Mouse (Mus musculus): ENCODE measurements around the gene Rgs12. TPM values are rescaled to one million over a fixed set of nuclear protein-coding genes. Genes with fewer than 3 reads are reported as not detected.

Rgs12 gene
- 10 to 100 TPM in 5 of 26 experiments, 1 to 10 TPM in 20, under 1 TPM in 1; 0.51 to 16.2 (median 6.8) TPM for total RNA-seq (2018; cell fraction: chromatin; rRNA removed)
- 1 to 10 TPM in 11 of 26 experiments, under 1 TPM in 15; 0.48 to 2.4 (median 0.92) TPM for total RNA-seq (2018; cell fraction: cytosol; rRNA removed)
- total RNA-seq (2018; cell fraction: nucleus; rRNA removed) = 10 to 100 TPM in 1 of 26 experiments, 1 to 10 TPM in 24, under 1 TPM in 1; 0.88 to 12.7 (median 3.2) TPM
- 0.81 to 2.0 TPM (median 1.5 TPM) in 3 replicates for polyA plus RNA-seq (2018)

DNA sequence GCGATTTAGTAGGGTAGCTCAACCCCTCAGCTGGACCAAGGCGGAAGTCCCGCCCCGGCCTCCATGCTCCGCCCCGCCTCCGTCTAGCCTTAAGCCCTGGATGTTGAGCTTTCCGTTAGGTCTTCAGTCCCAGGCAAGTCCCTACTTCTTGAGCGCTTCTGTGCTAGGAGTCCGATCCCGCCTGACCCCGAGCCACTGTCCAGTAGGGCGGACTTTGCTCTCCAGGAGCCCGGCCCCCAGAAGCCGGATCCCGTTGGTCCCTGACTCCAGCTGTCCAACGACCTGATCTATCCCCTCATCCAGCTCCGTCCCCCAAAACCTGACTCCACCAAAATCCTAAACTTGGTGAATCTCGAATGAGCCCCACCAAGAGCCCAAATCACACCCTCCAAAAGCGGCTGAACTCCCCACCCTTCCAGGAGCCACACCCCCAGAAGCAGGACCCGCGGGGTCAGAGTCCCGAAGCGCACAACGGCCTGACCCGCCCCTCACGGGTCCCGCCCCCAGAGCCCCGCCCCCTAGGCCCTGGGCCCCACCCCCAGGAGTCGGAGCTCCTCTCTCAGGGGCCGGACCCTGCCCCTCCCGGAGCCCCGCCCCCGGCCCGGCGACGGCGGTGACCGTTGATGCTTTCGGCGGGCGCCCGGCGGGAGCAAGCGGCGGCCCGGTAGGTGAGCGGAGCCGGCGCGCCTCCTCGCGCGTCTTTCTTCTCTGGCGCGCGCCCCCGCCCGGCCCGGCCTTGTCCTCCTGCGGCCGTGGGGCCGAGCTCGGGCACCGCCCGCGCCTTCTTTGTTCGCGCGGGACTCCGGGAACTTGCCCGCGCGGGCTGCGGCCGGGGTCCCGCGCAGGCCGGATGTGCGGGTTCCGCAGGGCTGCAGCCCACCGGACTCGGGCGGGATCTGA lies at the start of gene Rgs12:
Gene Rgs12, plus strand, starts transcription at position 585 of the 900 bp plus-strand sequence.
- WGBS (ENCODE audit: missing documents) = under 1% methylated on average over 76 of the region's 84 CpGs
- Histone ChIP-seq H3K4me3 (ENCODE audit: inconsistent target) (peak within 1 kb of the TSS; percentile 63), H3K27ac (no peak within 1 kb of the TSS), H3K36me3 (ENCODE audit: inconsistent target) (no peaks in the 10 kb centered on the region), H3K79me2 (ENCODE audit: inconsistent target) (no peaks in the 10 kb centered on the region)

DNA sequence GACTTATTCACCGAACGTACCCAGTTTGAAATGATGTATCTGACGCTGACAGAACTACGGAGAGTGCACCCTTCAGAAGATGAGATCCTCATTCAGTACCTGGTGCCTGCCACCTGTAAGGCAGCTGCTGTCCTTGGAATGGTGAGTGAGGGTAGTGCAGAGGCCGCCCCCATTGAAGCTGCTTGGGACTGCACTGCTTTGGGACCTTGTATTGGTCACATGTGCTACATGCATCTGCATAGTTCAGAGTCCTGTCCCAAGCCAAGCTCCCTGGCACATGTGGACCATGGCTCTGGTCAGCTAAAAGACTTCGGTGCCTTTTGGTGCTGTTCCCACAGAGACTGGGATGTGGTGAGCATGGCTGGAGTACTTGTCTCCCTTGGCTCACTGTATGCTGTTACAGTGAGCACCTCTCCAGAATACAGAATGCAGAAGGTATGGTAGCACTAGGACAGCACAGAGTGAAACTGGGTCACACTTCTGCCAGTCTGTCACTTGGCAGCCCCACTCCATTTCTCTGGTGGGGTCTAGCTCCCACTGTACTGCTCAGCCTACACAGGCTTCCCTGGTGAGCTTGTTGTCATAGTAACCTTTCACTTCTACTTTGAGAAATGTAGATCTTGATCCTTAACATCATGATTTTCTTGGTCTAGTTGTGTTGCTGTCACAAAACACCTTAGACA lies 49.3 kb upstream of the Rgs12 start:
- whole genome bisulfite sequencing (ENCODE audit: missing documents) = 95% methylated on average over 6 of the region's 6 CpGs
- Histone ChIP-seq H3K27ac (no peak overlapping the region), H3K79me2 (ENCODE audit: inconsistent target) (no peaks in the 10 kb centered on the region), H3K4me3 (ENCODE audit: inconsistent target) (no peak overlapping the region), H3K36me3 (ENCODE audit: inconsistent target) (peaks cover 94% of the 10 kb centered on the region)

DNA sequence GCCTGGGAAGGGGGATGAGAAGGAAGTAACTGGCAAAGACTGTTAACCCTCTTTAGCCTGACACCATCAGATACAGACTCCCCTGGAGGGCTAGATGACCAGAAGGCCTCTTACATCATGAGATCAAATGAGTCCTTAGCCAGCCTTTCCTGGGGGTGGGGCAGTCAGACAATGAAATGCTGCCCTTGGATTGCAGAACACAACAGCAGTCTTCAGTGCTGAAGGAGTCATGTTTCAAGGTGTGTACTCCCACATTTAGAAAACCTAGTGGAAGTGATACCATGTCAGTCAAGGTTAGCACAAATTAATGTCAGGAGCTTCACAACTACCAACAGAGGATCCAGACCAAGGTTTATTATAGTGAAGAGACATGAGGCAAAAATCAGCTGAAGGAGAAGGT lies 46.9 kb upstream of the Rgs12 start:
- H3K79me2 ChIP-seq (ENCODE audit: inconsistent target) = no peaks in the 10 kb centered on the region
- no peak overlapping the region for H3K4me3 ChIP-seq (ENCODE audit: inconsistent target)
- peaks cover 94% of the 10 kb centered on the region for H3K36me3 ChIP-seq (ENCODE audit: inconsistent target)
- no peak overlapping the region for H3K27ac ChIP-seq

DNA sequence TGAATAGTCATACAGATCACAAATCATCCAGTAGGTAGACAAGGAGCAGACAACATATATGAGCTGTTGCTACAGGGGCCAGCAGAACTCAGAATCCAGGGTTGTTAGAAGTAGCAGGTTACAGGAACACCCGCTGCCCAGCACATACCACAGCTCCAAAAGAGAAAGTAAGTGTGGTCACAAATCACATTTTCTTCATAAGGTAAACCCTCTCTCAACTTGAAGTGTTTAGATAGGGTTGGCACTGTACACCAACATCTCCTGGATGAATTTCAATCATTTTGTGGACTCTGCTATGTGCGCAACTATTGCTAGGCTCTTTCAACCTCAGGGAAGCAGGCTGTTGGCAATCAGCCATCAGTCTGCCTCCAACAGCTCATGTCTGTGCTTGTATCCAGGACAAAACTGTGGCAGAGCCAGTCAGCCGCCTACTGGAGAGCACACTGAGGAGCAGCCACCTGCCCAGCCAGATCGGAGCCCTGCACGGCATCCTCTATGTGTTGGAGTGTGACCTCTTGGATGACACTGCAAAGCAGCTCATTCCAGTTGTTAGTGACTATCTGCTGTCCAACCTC lies 46.3 kb upstream of the Rgs12 start:
- WGBS (ENCODE audit: missing documents) = 97% methylated on average over 5 of the region's 5 CpGs

DNA sequence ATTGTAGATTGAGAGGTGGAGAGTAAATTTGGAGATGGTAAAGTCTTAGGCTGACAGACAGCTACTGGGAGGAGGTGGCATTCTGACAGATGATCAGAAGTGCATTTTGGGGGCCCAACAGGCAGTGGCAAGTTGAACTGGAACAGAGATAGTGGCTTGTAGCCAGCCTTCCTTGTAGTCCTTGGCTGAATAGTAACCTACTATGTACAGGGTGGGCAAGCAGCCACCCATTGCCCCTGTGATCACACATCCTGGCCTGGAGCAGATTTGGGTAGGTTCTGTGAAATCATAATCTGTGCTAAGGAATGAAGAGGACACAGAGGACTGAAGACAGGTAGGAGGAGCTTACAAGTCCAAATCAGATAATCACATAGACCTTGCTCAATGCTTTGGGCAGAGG lies 44.8 kb upstream of the Rgs12 start:
- no peak overlapping the region for H3K4me3 ChIP-seq (ENCODE audit: inconsistent target)
- H3K79me2 ChIP-seq (ENCODE audit: inconsistent target) = no peaks in the 10 kb centered on the region
- H3K36me3 ChIP-seq (ENCODE audit: inconsistent target) = peaks cover 94% of the 10 kb centered on the region
- H3K27ac ChIP-seq = no peak overlapping the region

More for the DNA sequence above, 46.3 kb upstream of the Rgs12 start:
- Histone ChIP-seq H3K27ac (no peak overlapping the region), H3K4me3 (ENCODE audit: inconsistent target) (no peak overlapping the region), H3K36me3 (ENCODE audit: inconsistent target) (peaks cover 94% of the 10 kb centered on the region), H3K79me2 (ENCODE audit: inconsistent target) (no peaks in the 10 kb centered on the region)

DNA sequence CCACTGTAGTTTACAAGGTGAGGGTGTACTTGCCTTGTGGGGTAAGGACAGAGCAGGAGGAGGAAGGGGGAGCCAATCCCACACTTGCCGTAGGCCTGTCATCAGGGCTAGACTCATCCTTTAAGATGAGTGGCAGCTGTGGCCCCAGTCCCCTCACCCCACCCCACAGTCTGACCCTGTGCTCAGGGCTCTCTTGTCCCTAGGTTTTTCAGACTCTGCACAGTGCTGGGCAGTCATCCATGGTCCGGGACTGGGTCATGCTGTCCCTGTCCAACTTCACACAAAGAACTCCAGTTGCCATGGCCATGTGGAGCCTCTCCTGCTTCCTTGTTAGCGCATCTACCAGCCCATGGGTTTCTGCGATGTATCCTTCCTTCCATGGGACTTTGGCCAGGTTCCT lies 42.0 kb upstream of the Rgs12 start:
- WGBS (ENCODE audit: missing documents) = 89% methylated on average over 4 of the region's 4 CpGs
- H3K79me2 ChIP-seq (ENCODE audit: inconsistent target) = no peaks in the 10 kb centered on the region
- no peak overlapping the region for H3K27ac ChIP-seq
- H3K4me3 ChIP-seq (ENCODE audit: inconsistent target) = no peak overlapping the region
- peaks cover 74% of the 10 kb centered on the region for H3K36me3 ChIP-seq (ENCODE audit: inconsistent target)

DNA sequence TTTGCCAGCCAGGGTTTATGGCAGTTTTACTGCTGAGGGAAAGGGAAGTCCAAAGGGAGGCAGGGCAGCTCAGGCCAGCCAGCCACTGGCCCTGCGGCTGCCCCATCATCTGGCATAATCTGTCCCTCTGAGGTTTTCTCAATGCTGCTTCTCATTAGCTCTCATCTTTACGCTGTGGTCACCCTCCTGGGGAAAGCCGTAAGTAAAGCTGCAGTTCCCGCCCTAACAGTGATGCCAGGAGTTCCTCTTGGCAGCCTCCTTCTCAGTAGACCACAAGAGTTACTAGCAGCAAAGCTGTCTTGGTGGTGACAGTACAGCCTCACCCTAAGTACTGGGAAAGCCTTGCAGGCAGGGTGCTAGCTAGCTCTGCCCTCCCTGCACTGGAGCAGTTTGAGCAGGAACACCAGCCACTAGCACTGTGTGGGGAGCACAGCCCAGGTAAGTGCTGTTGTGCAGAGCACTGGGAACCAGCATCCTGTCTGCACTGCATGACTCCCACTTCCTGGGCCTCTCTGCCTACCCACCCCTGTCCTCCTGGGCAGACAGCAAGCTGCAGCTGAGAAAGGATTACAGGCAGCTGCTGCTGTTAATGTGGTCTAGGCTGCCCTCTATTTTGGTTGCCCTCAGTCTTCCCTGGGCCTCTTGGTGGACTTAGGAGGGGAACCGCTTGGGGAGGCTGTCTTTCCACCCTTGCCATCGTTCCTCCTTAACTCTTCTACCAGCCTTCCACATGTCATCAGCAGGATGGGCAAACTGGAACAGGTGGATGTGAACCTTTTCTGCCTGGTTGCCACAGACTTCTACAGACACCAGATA lies 41.1 kb upstream of the Rgs12 start, which contains the start of gene Msantd1:
Gene Msantd1, plus strand, starts transcription at position 103 of the 816 bp plus-strand sequence.
- 37% methylated on average over 6 of the region's 6 CpGs for WGBS (ENCODE audit: missing documents)
- H3K79me2 ChIP-seq (ENCODE audit: inconsistent target) = no peaks in the 10 kb centered on the region
- no peak within 1 kb of the TSS for H3K27ac ChIP-seq
- peaks cover 65% of the 10 kb centered on the region for H3K36me3 ChIP-seq (ENCODE audit: inconsistent target)
- no peak within 1 kb of the TSS for H3K4me3 ChIP-seq (ENCODE audit: inconsistent target)

DNA sequence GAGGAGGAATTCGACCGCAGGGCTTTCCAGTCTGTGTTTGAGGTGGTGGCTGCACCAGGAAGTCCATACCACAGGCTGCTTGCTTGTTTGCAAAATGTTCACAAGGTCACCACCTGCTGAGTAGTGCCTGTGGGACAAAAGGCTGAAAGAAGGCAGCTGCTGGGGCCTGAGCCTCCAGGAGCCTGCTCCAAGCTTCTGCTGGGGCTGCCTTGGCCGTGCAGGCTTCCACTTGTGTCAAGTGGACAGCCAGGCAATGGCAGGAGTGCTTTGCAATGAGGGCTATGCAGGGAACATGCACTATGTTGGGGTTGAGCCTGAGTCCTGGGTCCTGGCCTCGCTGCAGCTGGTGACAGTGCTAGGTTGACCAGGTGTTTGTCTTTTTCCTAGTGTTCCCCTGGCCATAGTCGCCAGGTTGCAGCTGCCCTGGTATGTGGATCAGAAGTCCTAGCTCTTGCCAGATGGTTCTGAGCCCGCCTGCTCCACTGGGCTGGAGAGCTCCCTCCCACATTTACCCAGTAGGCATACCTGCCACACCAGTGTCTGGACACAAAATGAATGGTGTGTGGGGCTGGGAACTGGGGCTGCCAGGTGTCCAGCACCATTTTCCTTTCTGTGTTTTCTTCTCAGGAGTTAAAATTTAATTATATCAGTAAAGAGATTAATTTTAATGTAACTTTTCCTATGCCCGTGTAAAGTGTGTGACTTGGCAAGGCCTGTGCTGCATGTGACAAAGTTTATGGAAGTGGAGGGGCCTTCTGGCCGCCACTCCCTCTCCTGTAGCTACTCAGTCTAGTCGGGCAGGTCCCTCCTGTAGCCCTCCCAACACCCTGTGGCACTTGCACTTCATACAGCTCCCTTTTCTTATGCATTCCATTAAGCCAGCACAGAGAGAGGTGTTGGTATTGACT lies 40.3 kb upstream of the Rgs12 start:
- no peaks in the 10 kb centered on the region for H3K79me2 ChIP-seq (ENCODE audit: inconsistent target)
- H3K36me3 ChIP-seq (ENCODE audit: inconsistent target) = peaks cover 61% of the 10 kb centered on the region
- WGBS (ENCODE audit: missing documents) = 65% methylated on average over 9 of the region's 9 CpGs
- H3K27ac ChIP-seq = no peak overlapping the region
- no peak overlapping the region for H3K4me3 ChIP-seq (ENCODE audit: inconsistent target)

DNA sequence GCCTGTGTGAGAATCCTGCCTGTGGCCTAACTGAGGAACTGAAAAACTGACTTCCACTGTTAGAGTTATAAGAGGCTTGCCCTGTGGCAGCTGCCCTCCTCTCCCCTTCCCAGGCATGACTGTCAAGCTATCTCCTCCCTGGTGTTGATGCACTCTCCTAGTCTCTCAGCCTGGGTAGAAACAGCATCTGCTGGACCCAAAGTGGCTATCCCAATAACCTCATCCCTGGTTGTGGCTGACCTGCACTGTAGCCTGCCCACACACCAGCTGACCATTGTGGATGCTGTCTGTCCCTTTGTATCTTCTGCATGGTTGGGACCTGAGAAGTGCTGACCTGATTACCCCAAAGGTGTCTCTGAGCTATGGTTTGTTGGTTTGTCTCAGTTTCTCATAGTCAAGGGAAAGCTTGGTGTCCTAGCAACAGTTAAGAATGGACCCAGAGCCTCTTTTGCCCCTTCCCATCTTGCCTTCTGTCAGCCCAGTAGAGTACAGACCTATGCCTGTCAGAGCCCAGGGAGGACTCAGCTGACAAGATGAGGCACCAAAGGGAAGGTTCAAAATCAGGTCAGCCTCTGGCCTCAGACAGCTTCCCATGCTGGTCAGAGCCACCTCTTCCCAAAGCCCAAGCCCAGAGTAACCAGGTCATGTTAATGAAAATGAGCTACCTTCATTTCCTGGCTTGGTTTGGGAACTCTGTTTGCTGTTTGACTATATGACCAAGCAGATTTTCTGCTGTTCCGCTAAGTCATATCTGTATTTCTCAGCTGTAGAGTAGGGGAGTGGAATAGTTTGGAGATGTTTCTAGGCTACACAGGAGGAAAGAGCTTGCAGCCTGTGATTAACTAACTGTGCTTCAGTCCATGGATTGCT lies 39.4 kb upstream of the Rgs12 start:
- no peak overlapping the region for H3K4me3 ChIP-seq (ENCODE audit: inconsistent target)
- 100% methylated on average over 1 of the region's 1 CpGs for WGBS (ENCODE audit: missing documents)
- no peak overlapping the region for H3K27ac ChIP-seq
- no peaks in the 10 kb centered on the region for H3K79me2 ChIP-seq (ENCODE audit: inconsistent target)
- peaks cover 53% of the 10 kb centered on the region for H3K36me3 ChIP-seq (ENCODE audit: inconsistent target)

DNA sequence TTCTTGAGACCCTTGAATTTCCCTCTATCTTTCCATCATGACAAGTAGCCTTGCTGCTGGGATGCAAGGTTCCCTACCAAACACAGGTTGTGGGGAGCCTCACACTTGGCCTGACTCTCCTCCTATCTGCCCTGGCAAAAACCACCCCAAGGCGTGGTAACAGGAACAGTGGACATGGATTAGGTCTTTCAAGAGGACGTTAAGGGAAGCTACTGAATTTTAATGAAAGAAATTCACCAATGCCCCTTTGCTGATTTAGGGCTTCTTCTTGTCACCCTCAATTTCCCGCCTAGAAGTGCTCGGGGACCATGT lies 38.8 kb upstream of the Rgs12 start:
- Histone ChIP-seq H3K27ac (no peak overlapping the region), H3K4me3 (ENCODE audit: inconsistent target) (no peak overlapping the region), H3K79me2 (ENCODE audit: inconsistent target) (no peaks in the 10 kb centered on the region), H3K36me3 (ENCODE audit: inconsistent target) (peaks cover 47% of the 10 kb centered on the region)
- WGBS (ENCODE audit: missing documents) = 91% methylated on average over 4 of the region's 4 CpGs

DNA sequence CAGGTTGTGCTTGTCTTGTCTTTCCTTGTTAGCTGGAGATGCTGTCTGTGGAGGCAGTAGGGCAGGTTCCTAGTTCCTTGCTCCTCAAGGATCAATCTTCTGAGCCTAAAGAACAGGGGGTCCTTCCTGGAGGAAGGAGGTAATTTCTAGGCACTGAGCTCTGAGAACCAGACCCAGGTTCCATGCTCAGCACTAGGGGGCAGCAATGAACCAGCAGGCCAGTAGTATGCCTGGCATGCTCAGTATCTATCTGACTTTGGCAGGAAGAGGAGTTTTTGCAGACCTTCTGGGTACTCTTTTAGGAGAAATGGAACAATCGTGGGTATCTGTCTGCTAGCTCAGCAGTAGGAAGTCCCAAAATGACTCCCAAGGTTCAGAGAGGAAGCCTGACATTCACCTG lies 33.4 kb upstream of the Rgs12 start:
- H3K36me3 ChIP-seq (ENCODE audit: inconsistent target) = peaks cover 6% of the 10 kb centered on the region; the same call in 1 of the 2 replicates
- no peak overlapping the region for H3K4me3 ChIP-seq (ENCODE audit: inconsistent target)
- H3K79me2 ChIP-seq (ENCODE audit: inconsistent target) = no peaks in the 10 kb centered on the region
- H3K27ac ChIP-seq = no peak overlapping the region
- WGBS (ENCODE audit: missing documents) = 10% methylated on average over 1 of the region's 1 CpGs

DNA sequence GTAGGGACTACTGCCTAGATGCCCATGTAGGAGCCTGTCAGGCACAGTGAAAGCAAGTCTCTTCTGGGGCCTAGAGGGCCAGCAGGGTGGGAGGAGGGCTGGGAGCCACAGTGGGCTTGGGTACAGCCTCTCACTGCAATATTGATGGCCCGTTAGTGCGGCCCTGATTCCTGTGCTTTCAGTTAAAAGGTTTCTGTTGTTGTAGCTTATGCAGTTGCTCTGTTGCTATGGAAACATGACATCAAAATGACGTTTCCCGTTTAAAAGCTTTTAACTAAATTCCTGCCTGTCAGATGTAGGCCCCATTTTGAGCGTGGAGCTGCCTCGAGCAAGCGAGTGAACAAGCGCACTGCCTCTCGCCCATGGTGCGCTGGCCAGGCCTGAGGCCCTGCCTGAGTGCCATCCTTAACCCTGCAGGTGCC lies 32.0 kb upstream of the Rgs12 start:
- H3K36me3 ChIP-seq (ENCODE audit: inconsistent target) = no peaks in the 10 kb centered on the region
- H3K27ac ChIP-seq = no peak overlapping the region
- H3K4me3 ChIP-seq (ENCODE audit: inconsistent target) = no peak overlapping the region
- WGBS (ENCODE audit: missing documents) = 91% methylated on average over 10 of the region's 10 CpGs
- H3K79me2 ChIP-seq (ENCODE audit: inconsistent target) = no peaks in the 10 kb centered on the region

DNA sequence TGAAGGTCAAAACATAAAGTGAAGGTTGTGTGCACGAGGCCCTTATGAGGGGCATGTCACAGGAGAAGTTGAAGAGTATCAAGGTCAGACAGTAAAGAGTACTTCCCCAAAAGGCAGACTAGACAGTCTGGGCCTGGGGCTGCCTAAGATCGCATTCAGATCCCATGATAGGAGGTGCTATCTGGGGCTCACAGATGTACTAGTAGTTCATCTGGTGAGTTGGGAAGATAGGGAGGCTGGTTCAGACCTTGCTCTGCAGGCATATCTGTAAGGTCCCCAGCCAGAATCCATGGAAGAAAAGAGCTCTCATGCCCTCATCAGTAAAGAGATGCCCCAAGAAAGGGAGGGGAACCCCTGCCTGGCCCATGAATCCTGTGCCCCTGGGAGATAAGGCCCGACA lies 30.5 kb upstream of the Rgs12 start:
- Histone ChIP-seq H3K36me3 (ENCODE audit: inconsistent target) (no peaks in the 10 kb centered on the region), H3K4me3 (ENCODE audit: inconsistent target) (no peak overlapping the region), H3K27ac (no peak overlapping the region), H3K79me2 (ENCODE audit: inconsistent target) (no peaks in the 10 kb centered on the region)
- 89% methylated on average over 3 of the region's 3 CpGs for WGBS (ENCODE audit: missing documents)

All from macrophage (primary cell).